Mouse (Mus musculus): ENCODE measurements around the gene Myo1d.
A peak's percentile ranks its signal among the peaks of the same experiment; 100 is the strongest.
"Not testable (repeated sequence)": the region's sequence is repeated elsewhere in the genome, so short reads cannot be mapped to it uniquely, and the experiment has no call there.

Myo1d gene

DNA sequence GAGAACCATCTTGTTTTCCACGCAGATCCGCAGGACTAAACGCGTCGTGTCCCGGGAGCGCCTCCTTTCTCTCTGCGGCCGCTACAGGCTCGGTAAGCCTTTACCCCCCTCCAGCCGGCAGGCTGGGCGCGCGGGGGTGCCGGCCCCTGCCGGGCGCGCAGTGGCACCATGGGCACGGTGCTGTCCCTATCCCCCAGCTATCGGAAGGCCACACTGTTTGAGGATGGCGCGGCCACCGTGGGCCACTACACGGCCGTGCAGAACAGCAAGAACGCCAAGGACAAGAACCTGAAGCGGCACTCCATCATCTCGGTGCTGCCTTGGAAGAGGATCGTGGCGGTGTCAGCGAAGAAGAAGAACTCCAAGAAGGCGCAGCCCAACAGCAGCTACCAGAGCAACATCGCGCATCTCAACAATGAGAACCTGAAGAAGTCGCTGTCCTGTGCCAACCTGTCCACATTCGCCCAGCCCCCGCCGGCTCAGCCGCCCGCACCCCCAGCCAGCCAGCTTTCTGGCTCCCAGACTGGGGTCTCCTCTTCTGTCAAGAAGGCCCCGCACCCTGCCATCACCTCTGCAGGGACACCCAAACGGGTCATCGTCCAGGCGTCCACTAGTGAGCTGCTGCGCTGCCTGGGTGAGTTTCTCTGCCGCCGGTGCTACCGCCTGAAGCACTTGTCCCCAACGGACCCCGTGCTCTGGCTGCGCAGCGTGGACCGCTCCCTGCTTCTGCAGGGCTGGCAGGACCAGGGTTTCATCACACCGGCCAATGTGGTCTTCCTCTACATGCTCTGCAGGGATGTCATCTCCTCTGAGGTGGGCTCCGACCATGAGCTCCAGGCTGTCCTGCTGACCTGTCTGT lies 302.3 kb downstream of the Myo1d start:
- no peak for DNase-seq

DNA sequence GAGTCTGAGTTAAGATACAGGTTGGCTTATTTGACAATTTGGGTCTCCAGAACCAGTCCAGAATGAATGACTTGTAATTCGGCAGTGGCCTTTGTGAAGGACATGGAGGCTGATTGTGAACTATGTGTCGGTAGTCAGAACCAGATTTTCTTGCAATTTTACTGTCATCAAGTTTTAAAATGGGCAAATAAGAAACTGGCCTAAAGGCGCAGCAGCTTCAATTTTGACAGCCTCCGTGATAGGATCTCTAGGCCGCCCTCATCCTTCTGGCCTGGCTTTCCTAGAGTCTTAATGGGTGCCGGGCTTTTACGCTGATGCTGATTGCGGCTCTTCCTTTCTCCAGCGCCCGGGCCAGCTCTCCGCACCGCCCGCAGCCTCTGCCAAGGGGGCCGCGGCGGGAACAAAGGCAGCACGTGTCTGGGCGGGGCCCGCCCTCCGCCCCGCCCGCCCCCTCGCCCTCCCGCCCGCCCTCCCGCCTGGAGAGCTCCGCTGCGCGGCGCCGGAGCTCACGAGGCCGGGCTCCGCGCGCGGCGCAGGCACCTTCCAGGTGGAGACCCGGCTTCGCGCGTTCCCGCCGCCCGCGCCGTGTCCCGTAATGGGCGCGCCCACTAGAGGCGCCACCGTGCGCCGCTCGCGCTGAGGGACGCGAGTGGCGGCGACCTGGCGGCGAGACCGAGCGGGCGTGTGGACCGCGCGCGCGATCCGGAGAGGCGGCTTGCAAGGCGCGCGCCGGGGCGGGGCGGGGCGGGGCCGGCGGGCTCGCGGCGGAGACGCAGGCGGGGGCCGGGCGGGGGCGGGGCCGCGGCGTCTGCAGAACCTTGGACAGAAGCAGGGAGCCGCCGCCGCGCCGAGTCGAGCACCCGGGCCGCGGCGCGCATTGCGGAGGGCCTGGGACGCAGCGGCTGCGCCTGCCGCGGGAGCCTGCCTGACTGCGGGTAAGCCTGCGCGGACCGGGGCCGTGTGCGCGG lies 303.3 kb downstream of the Myo1d start, which contains the start of gene Cdk5r1:
TSS of gene Cdk5r1 (plus strand) at position 802 of the 968 bp plus-strand sequence.
- peak; percentile 86 for DNase-seq

DNA sequence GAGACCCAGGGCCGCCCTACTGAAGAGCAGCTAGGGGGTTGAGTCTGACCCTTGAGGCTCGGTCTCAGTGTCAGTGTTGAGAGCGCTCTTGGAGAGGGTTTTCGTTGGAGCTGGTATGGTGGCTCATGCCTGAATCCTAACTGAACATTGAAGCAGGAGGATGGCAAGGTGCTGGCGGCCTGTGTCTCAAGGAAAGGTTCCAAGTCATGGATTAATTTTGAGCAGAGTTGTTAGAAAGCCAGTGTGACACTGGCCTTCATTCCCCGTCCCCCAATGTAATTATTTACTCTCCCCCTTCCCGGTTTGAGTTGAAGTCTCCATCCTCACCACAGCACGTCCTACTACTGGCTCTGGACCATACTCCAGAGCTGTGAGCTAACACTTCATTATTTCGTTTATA lies 304.3 kb downstream of the Myo1d start:
- no peak for DNase-seq

DNA sequence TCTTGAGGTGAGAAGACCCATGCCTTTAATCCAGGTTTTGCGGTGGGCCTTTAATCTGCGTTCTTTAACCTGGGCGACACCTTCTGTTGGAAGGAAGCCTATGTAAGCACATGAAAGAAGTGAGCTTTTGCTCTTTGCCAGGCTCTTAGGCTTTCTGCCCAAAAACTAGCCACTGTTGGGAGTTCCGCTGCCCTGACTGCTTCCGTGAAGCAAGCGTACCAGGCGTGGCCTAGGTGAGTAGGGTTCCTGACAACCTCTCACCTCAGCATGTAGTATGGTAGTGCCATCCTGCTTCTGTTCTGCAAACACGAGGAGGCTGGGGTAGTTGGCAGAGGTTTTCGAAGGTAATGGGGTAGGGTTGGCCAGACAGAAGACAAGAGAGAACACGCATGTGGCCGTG lies 305.0 kb downstream of the Myo1d start:
- peak; percentile 64 for DNase-seq

DNA sequence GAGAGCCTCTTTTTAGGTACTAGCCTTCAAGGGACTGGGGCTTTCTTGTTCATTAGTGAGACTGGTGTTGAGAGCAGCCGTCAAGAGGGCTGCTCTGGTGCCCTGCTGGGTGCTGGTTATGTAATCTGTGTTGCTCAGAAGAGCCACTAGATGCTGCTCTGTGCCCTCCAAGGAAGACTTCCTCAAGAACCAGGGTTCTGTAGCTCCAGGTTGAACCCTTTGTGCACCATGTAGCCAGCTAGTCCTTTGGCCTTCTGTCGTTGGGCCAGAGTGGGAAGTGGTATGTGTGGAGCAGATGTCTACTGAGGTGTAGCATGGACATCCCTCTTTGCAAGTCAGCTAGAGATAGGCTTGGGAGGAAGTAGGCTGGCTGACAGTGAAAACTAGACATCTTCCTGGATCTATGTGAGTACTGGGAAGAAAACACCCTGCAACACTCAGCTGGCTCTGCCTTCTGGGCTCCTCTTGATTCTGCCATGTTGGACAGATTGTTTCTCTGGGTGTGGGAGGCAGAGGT lies 305.6 kb downstream of the Myo1d start:
- DNase-seq, result peak; percentile 54

DNA sequence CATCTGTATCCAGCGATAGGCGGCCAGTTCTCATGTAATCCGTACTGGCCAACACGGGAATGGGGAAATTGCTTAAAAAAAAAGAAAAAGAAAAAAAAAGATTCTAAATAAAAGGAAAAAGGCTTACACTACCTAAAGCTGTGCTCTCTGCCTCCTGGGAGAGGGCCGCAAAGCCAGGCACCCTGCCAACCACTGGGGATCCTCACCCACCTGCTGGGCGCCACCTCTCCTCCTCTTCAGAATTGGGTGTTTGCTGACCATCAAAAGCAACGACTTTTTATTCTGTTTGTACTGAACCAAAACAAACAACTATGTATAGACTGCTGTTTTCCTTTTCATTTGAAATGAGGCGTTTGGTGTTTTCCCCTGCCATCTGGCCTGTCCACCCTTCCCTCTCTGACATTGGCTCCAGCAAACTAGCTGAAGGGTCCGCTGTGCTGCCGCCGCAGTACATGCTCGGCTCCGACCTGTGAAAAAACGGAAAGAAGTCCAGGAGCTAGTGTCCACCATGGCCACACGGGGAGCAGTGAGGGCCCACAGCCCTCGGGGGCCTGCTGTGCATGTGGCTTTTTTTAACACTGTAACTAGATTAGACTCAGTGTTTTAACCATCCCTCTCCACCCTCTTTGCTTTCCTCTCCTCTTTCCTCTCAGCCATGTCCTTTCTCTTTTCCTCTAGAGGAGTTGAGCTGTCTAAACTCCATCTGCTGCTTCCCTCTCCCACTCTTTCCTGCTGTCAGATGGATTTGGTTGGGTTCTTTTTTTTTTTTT lies 307.8 kb downstream of the Myo1d start:
- no peak for DNase-seq

DNA sequence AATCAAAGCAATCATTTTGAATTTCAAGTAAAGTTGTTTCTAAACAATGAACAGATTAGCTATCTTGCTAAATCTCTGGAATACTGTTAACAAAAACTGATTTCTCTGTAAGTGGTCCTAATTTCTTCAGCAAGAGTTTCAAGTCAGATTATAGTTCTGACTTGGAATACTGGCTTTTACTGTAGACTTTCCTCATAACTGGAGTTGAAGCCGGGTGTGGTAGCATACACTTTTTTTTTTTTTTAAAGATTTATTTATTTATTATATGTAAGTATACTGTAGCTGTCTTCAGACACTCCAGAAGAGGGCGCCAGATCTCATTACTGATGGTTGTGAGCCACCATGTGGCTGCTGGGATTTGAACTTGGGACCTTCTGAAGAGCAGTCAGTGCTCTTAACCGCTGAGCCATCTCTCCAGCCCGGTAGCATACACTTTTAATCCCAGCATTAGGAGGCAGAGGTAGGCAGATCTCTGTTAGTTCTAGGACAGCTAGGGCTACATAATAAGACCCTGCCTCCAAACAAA lies 316.2 kb downstream of the Myo1d start:
- not testable (repeated sequence) for DNase-seq

DNA sequence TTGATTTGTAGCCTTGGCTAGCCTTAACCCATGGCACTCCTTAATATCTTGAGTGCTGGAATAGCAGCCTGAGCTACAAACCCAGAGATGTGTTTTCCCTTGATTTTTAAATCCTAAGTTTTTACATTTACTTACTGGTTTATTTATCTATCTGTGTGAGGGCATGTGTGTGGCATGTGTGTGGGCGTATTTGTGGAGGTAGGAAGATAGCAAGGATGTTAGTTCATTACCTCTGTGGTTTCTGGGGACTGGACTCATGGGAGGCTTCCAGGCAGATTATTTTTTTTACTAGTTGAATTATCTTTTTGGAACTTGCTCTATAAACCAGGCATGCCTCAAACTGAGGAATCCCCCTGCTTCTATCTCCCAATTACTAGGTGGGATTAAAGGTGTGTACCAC lies 326.6 kb downstream of the Myo1d start:
- DNase-seq, result no peak

DNA sequence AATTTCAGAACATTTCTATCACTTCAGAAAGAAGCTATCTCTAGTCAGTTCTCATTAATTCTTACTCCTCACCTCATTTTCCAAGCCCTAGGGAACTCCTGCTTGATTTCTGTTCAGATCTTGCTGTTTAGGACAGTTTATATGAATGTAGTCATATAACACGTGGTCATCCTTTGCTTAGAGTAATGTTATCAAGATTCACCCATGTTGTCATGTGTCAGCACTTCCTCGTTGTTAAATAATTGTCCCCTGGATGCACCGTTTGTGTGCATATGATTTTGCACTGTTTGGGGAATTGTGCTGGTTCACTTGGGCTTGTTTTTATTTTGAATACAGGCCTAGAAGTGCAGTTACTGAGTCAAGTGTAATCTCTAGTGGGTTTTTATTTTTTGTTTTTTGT lies 327.6 kb downstream of the Myo1d start:
- no peak for DNase-seq

DNA sequence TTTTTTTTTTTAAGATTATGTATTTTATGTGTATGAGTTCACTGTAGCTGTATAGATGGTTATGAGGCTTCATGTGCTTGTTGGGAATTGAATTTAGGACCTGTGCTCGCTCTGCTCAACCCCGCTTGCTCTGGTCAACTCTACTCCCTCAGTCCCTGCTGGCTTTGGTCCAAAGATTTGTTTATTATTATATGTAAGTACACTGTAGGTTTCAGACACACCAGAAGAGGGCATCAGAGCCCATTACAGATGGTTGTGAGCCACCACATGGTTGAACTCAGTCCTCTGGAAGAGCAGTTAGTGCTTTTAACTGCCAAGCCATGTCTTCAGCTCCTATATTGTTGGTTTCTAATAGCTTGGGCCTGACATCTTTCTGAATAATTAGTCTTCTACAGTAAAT lies 330.0 kb downstream of the Myo1d start:
- DNase-seq, result no peak

DNA sequence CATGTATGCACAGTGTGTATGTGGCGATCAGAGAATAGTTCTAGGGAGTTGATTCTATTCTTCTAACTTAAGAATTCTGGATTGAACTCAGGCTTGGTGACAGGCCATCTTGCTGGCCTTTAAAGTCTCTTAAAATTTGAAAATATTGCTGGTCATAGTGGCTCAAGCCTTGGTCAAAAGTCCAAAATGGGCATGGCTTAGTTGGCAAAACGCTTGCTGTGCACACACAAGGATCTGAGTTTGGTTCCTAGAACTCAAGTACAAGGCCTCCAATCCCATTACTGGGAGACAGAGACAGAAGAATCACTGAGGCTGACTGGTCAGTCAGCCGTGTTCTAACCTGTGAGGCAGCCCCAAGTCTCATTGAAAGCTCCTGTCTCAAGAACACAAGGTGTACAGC lies 332.9 kb downstream of the Myo1d start:
- DNase-seq, result no peak
